Mouse (Mus musculus): ENCODE measurements around the gene Cux2.

Gene Cux2

GRCm38 (mm10) chr5:121913999-121914398, 135.9 kb downstream of the Cux2 start:
- DNase-seq, result no peak

- DNase-seq, result no peak
Observed at GRCm38 (mm10) chr5:121909226-121909985, 140.5 kb downstream of the Cux2 start.

GRCm38 (mm10) chr5:121905671-121906070, 144.2 kb downstream of the Cux2 start:
- no peak for DNase-seq

GRCm38 (mm10) chr5:121904799-121905198, 145.1 kb downstream of the Cux2 start:
- no peak for DNase-seq

- DNase-seq, result no peak
Observed at GRCm38 (mm10) chr5:121902809-121903745, 146.8 kb downstream of the Cux2 start.

- DNase-seq, result no peak
Observed at GRCm38 (mm10) chr5:121895117-121895756, 154.7 kb downstream of the Cux2 start.

- no peak for DNase-seq
Observed at GRCm38 (mm10) chr5:121894647-121895046, 155.3 kb downstream of the Cux2 start.

- DNase-seq, result no peak
Observed at GRCm38 (mm10) chr5:121893581-121893980, 156.3 kb downstream of the Cux2 start.

- peak; percentile 84 for DNase-seq
Observed at GRCm38 (mm10) chr5:121892281-121892680, 157.6 kb downstream of the Cux2 start.

GRCm38 (mm10) chr5:121890925-121891324, 159.0 kb downstream of the Cux2 start:
- no peak for DNase-seq

GRCm38 (mm10) chr5:121889819-121890362, 160.0 kb downstream of the Cux2 start:
- DNase-seq, result no peak

- no peak for DNase-seq
Observed at GRCm38 (mm10) chr5:121889375-121889774, 160.5 kb downstream of the Cux2 start.

- DNase-seq, result no peak
Observed at GRCm38 (mm10) chr5:121883356-121883755, 166.5 kb downstream of the Cux2 start.

GRCm38 (mm10) chr5:121879211-121879610, 170.7 kb downstream of the Cux2 start:
- DNase-seq, result peak; percentile 27

- no peak for DNase-seq
Observed at GRCm38 (mm10) chr5:121878703-121879102, 171.2 kb downstream of the Cux2 start.

- no peak for DNase-seq
Observed at GRCm38 (mm10) chr5:121876901-121877300, 173.0 kb downstream of the Cux2 start.

- no peak for DNase-seq
Observed at GRCm38 (mm10) chr5:121875041-121875440, 174.9 kb downstream of the Cux2 start.

- DNase-seq, result peak; percentile 76
Observed at GRCm38 (mm10) chr5:121872158-121872557, 177.7 kb downstream of the Cux2 start.

- DNase-seq, result no peak
Observed at GRCm38 (mm10) chr5:121871515-121872030, 178.3 kb downstream of the Cux2 start.

GRCm38 (mm10) chr5:121870832-121871231, 179.1 kb downstream of the Cux2 start:
- no peak for DNase-seq

- DNase-seq, result no peak
Observed at GRCm38 (mm10) chr5:121867963-121868362, 181.9 kb downstream of the Cux2 start.

- no peak for DNase-seq
Observed at GRCm38 (mm10) chr5:121864330-121864729, 185.6 kb downstream of the Cux2 start.

GRCm38 (mm10) chr5:121861964-121862363, 187.9 kb downstream of the Cux2 start:
- no peak for DNase-seq

All from right cerebral cortex, postnatal 25 days (tissue).